Mouse (Mus musculus): ENCODE data around the gene Pik3r5.

- TF ChIP-seq CTCF (IDR thresholded peaks at IDR 0.05; ENCODE audit: low read depth) (no peak), EP300 (optimal IDR thresholded peaks at IDR 0.05) (no peak)
These were observed 42.7 kb downstream of the Pik3r5 start for GRCm38 (mm10) chr11:68474600-68474999.

Measured in stomach, postnatal 0 days (tissue).